8 mouse cellular contexts compared by ENCODE assay signal in the genomic region with DNA sequence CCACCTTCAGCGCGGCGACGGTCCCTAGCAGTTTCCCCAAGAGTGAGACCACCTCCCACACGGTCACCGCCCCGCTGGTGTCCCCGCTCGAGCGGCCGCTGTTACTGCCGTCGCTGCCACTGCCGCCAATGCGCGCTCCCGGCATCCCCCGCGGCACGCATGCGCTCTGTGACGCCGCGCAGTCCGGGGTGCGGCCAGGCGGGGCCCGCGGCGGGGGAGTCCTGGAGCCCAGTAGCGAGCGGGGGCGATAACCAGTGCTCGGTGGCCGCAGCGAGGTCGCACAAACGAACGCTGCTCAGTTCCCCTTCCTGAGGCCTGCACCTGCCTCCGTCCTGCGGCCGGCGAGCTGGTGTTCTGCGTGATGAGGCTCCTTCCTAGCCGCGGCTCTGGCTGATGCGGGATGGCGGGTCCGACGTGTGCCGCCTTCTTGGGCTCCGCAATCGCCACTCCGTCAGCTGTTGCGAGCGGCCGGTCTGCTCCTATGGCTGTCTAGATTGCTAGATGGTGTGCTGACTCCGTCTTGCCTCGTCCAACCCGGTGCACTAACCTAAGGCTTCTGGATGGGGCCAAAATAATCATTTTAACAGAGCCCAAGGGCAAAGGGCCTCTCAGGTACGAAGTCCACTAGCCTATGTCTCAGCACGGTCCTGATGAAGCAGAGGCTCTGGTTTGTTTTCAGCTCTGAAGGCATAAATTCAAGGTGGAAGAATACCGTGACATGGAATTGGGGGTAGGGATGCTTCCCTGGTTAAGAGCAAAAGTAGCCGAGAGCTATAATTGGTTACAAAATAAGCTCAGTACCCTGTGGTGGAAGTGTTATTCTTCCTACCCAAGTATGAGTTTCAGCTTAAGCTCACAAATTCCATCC. TPM values are rescaled to one million over a fixed set of nuclear protein-coding genes. Genes with fewer than 3 reads are reported as not detected.
DNase-seq lines count a peak whose midpoint lies in the region; ATAC-seq lines count a peak whose summit lies in the region.

No protein-coding gene starts in this region.

- H3K9me3 ChIP-seq in hindbrain, embryonic 14.5 days (ENCODE audit: control insufficient read depth, low read length): no peaks in the 10 kb centered on the region

- peak overlapping the region; percentile 70 for H3K4me2 ChIP-seq in hindbrain, embryonic 14.5 days (replicated peaks)

- peak overlapping the region; percentile 97 for H3K27ac ChIP-seq in hindbrain, embryonic 14.5 days

- 1% methylated on average over 64 of the region's 64 CpGs for WGBS in hindbrain, embryonic 14.5 days

- peak; percentile 94 for ATAC-seq in hindbrain, embryonic 14.5 days (ENCODE audit: low FRiP score)

- H3K4me1 ChIP-seq in hindbrain, embryonic 14.5 days (replicated peaks; ENCODE audit: control insufficient read depth, insufficient read depth, low read length): peaks cover 15% of the 10 kb centered on the region

- peak overlapping the region; percentile 92 for H3K9ac ChIP-seq in hindbrain, embryonic 14.5 days

- no peaks in the 10 kb centered on the region for H3K36me3 ChIP-seq in hindbrain, embryonic 14.5 days (replicated peaks; ENCODE audit: control insufficient read depth, insufficient read depth)

- H3K27me3 ChIP-seq in hindbrain, embryonic 14.5 days (ENCODE audit: control insufficient read depth, insufficient read depth, low read length): no peaks in the 10 kb centered on the region

- peak overlapping the region; percentile 65 for H3K4me3 ChIP-seq in hindbrain, embryonic 14.5 days (replicated peaks; ENCODE audit: low read length)

- DNase-seq in T-cell, adult 2 months (ENCODE audit: low spot score): peak; percentile 87
- DNase-seq in cerebellum, postnatal 25 days: peak; percentile 97
- peak; percentile 82 to 90 for DNase-seq in frontal cortex, postnatal 25 days (ENCODE audit: low spot score in 2 of 2)
- peak; percentile 92 for DNase-seq in hindbrain, embryonic 14.5 days (ENCODE audit: low spot score)
- peak; percentile 85 for DNase-seq in left cerebral cortex, adult 11 months (ENCODE audit: low spot score)
- peak; percentile 90 for DNase-seq in lung, postnatal 36 days
- peak; percentile 94 for DNase-seq in retina, embryonic 14.5 days (ENCODE audit: low spot score)
- peak; percentile 90 to 92 for DNase-seq in thymus, postnatal 36 days

RNA-seq across cellular contexts. Expression of a gene that starts 3.9 kb away (rescaled TPM):
- 28.7 and 32.3 TPM in 2 replicates for polyA plus RNA-seq in hindbrain, embryonic 14.5 days (2014; fragmentation: Nextera tagmentation; extraction: Ambion mirVana)

RNA-seq across cellular contexts. Expression of a gene that starts 17.5 kb away (rescaled TPM):
- 177 and 186 TPM in 2 replicates for polyA plus RNA-seq in hindbrain, embryonic 14.5 days (2014; fragmentation: Nextera tagmentation; extraction: Ambion mirVana)

RNA-seq across cellular contexts. Expression of a gene that starts 17.6 kb away (rescaled TPM):
- 17.7 and 17.8 TPM in 2 replicates for polyA plus RNA-seq in hindbrain, embryonic 14.5 days (2014; fragmentation: Nextera tagmentation; extraction: Ambion mirVana)

Comparison
In these comparisons a context has a peak if more than half of its experiments do, and no peak if none do; other contexts are left out.
1. Peak in every context shown above with its lines: DNase-seq, ATAC-seq, H3K4me3 ChIP-seq and H3K27ac ChIP-seq.